29 mouse cellular contexts compared by ENCODE assay signal in the genomic region with DNA sequence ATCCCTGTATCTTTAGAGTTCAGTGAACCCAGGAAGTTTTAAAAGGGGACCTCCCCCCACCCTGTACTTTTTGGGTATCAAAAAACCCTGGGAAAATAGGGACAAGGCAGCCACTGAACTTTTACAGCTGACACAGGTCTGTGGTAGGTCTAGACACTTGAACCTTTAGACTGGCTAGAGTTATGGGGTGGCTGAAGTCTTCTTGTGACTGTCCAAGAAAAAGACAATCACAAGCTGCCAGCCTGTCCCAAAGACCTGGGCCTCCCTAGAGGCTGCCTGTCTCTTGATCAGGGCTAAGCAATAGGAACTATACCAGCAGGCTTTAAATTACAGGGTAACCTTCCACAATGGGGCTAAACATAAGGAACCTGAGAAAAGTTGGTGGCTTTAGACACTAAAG. TPM values are rescaled to one million over a fixed set of nuclear protein-coding genes. Genes with fewer than 3 reads are reported as not detected.
"Had no signal": no experiment of that assay in that cellular context is flagged by ENCODE, and none has a peak within 500 bp of the region (broad histone marks: within the 10 kb centered on the region; RNA-seq: fewer than 3 reads in every experiment).

No protein-coding gene starts in this region.

- ATAC-seq: forebrain, embryonic 13.5 days; forebrain, embryonic 14.5 days; forebrain, embryonic 15.5 days; forebrain, embryonic 16.5 days; forebrain, postnatal 0 days had no signal

- H3K9me3 ChIP-seq: embryonic facial prominence, embryonic 10.5 days; embryonic facial prominence, embryonic 12.5 days; embryonic facial prominence, embryonic 13.5 days; embryonic facial prominence, embryonic 15.5 days; forebrain, embryonic 10.5 days; forebrain, embryonic 12.5 days; forebrain, embryonic 13.5 days; forebrain, embryonic 15.5 days had no signal

- H3K27me3 ChIP-seq: embryonic facial prominence, embryonic 12.5 days; embryonic facial prominence, embryonic 13.5 days; embryonic facial prominence, embryonic 15.5 days; forebrain, embryonic 12.5 days; forebrain, embryonic 13.5 days; forebrain, embryonic 15.5 days had no signal

- H3K9ac ChIP-seq: embryonic facial prominence, embryonic 12.5 days; embryonic facial prominence, embryonic 13.5 days; embryonic facial prominence, embryonic 15.5 days; forebrain, embryonic 12.5 days; forebrain, embryonic 13.5 days; forebrain, embryonic 15.5 days; forebrain, postnatal 0 days had no signal

- H3K4me3 ChIP-seq: embryonic facial prominence, embryonic 10.5 days; embryonic facial prominence, embryonic 12.5 days; embryonic facial prominence, embryonic 13.5 days; embryonic facial prominence, embryonic 15.5 days; erythroblast, embryonic 14.5 days; forebrain, embryonic 10.5 days; forebrain, embryonic 12.5 days; forebrain, embryonic 13.5 days; forebrain, embryonic 15.5 days; gastrocnemius, adult 2 months had no signal

- H3K27ac ChIP-seq: embryonic facial prominence, embryonic 10.5 days; embryonic facial prominence, embryonic 12.5 days; embryonic facial prominence, embryonic 13.5 days; embryonic facial prominence, embryonic 15.5 days; forebrain, embryonic 10.5 days; forebrain, embryonic 12.5 days; forebrain, embryonic 13.5 days; forebrain, embryonic 15.5 days; gastrocnemius, adult 2 months had no signal

- H3K4me1 ChIP-seq: embryonic facial prominence, embryonic 10.5 days; embryonic facial prominence, embryonic 12.5 days; embryonic facial prominence, embryonic 13.5 days; embryonic facial prominence, embryonic 15.5 days; forebrain, embryonic 10.5 days; forebrain, embryonic 12.5 days; forebrain, embryonic 13.5 days; forebrain, embryonic 15.5 days had no signal

- H3K4me2 ChIP-seq: embryonic facial prominence, embryonic 12.5 days; embryonic facial prominence, embryonic 13.5 days; embryonic facial prominence, embryonic 15.5 days; forebrain, embryonic 12.5 days; forebrain, embryonic 13.5 days; forebrain, embryonic 15.5 days had no signal

- DNase-seq: cerebellum, adult 18-20 months; cerebellum, adult 2 months; cerebellum, adult 8-10 months; cerebellum, adult 9-10 months; cerebellum, adult 9-11 months; cerebellum, postnatal 10 days; cerebellum, postnatal 14 days; cerebellum, postnatal 25 days; cerebellum, postnatal 36 days; embryo, embryonic 11 days; forebrain, postnatal 0 days; gastrocnemius, adult 2 months; gastrocnemius, postnatal 10 days; gastrocnemius, postnatal 14 days; gastrocnemius, postnatal 25 days; gastrocnemius, postnatal 36 days had no signal

RNA-seq across cellular contexts. Expression of a gene that starts 40.7 kb away (rescaled TPM):
- polyA plus RNA-seq: embryonic facial prominence, embryonic 11.5 days; forebrain, embryonic 10.5 days; forebrain, embryonic 11.5 days; forebrain, embryonic 16.5 days; forebrain, postnatal 0 days had no signal
